Mouse (Mus musculus) liver, embryonic 16.5 days (tissue): ENCODE measurements around the gene Srsf4. TPM values are rescaled to one million over a fixed set of nuclear protein-coding genes. Genes with fewer than 3 reads are reported as not detected.
A peak's percentile ranks its signal among the peaks of the same experiment; 100 is the strongest.

Experiments used
- ATAC-seq: fragments of 200-750 bp; cut with Nextera tagmentation; 2 replicates; pipeline ENCODE4 v1.8.0; 2017; ENCODE audit warnings: low read depth, mild to moderate bottlenecking, moderate number of reproducible peaks, moderate library complexity
- H3K27ac ChIP-seq: fragments of 300-500 bp; sonication (generic); 2 replicates; pipeline ENCODE4 v1.5.1; 2014; ENCODE audit warnings: mild to moderate bottlenecking, low read length
- H3K27me3 ChIP-seq: fragments of 300-500 bp; sonication (generic); 2 replicates; pipeline ENCODE4 v1.6.1; 2014; ENCODE audit warnings: low read depth, low read length, mixed read lengths; ENCODE audit not compliant: control insufficient read depth, insufficient read depth
- H3K36me3 ChIP-seq: fragments of 300-500 bp; sonication (generic); 2 replicates; pipeline ENCODE4 v1.6.1; 2014; ENCODE audit warnings: mild to moderate bottlenecking; ENCODE audit not compliant: control insufficient read depth, insufficient read depth
- H3K4me1 ChIP-seq: fragments of 300-500 bp; sonication (generic); 2 replicates; pipeline ENCODE4 v1.6.1; 2014; ENCODE audit warnings: low read depth, low read length, mixed read lengths; ENCODE audit not compliant: control insufficient read depth
- H3K4me2 ChIP-seq: fragments of 300-500 bp; sonication (generic); 2 replicates; pipeline ENCODE4 v1.6.1; 2014; ENCODE audit warnings: low read depth, low read length, mixed read lengths
- H3K4me3 ChIP-seq: fragments of 300-500 bp; sonication (generic); 2 replicates; pipeline ENCODE4 v1.5.1; 2014; ENCODE audit warnings: low read depth, mild to moderate bottlenecking, low read length
- H3K9ac ChIP-seq: fragments of 300-500 bp; sonication (generic); 2 replicates; pipeline ENCODE4 v1.6.1; 2014; ENCODE audit warnings: low read depth, low read length
- H3K9me3 ChIP-seq: fragments of 300-500 bp; sonication (generic); replicated peaks from 2 replicates; pipeline ENCODE4 v1.6.1; 2016; ENCODE audit warnings: low read length; ENCODE audit not compliant: control insufficient read depth
- WGBS: fragments of 180-500 bp; shearing (Covaris S2); extraction: QIAGEN DNeasy Blood & Tissue Kit; methylation state at CpG from one replicate; pipeline ENCODE4 v1.1.7; 2014; ENCODE audit not compliant: insufficient replicate concordance; 5-methylcytosine and 5-hydroxymethylcytosine counted together
- polyA plus RNA-seq: library from polyadenylated mRNA; unstranded; fragments of >200 nt; fragmentation: Nextera tagmentation; extraction: Ambion mirVana; gene quantifications from 2 replicates; pipeline ENCODE4 v1.2.1, GENCODE M21; 2015

Srsf4 gene
- polyA plus RNA-seq: 51.2 and 51.9 TPM in 2 replicates

- peak within 1 kb of the TSS; percentile 100 for H3K4me3 ChIP-seq
- H3K4me1 ChIP-seq: peaks cover 31% of the 10 kb centered on the region
- under 1% methylated on average over 90 of the region's 116 CpGs for WGBS
- peak within 1 kb of the TSS; percentile 100 for H3K9ac ChIP-seq
- no peaks in the 10 kb centered on the region for H3K27me3 ChIP-seq
- H3K4me2 ChIP-seq: peak within 1 kb of the TSS; percentile 85
- ATAC-seq: peak; percentile 94
- H3K9me3 ChIP-seq: no peaks in the 10 kb centered on the region
- H3K36me3 ChIP-seq: no peaks in the 10 kb centered on the region
- peak within 1 kb of the TSS; percentile 98 for H3K27ac ChIP-seq
These were observed at the start of gene Srsf4 for GRCm38 (mm10) chr4:131873293-131874168. Srsf4 (plus strand) TSS chr4:131873617.

DNA sequence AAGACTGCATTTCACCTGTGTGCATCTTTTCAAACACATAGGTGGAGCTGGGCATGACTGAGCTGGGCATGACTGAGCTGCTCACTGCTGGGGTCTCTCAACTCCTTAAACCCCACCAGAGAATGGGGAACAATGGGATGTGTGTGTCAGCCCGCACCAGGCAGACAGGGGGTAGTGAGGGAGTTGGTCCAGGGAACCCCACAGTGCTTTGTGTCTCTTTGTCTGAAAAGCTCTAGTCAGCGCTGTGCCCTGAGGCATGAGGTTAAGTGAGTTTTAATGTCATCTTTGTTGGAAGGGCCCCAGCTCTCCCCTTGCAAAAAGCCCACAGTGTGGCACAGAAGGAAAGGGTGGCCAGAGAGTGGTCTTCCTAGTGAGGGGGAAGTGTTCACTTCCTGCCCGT, 48.5 kb upstream of the Srsf4 start:
- H3K9me3 ChIP-seq: no peaks in the 10 kb centered on the region
- ATAC-seq: no peak
- H3K27ac ChIP-seq: no peak overlapping the region
- no peak overlapping the region for H3K4me3 ChIP-seq
- no peaks in the 10 kb centered on the region for H3K27me3 ChIP-seq
- peaks cover 33% of the 10 kb centered on the region for H3K4me1 ChIP-seq
- no peaks in the 10 kb centered on the region for H3K36me3 ChIP-seq
- WGBS: 42% methylated on average over 3 of the region's 3 CpGs
- H3K4me2 ChIP-seq: no peak overlapping the region
- H3K9ac ChIP-seq: no peak overlapping the region

- WGBS: 18% methylated on average over 8 of the region's 8 CpGs
- H3K4me2 ChIP-seq: no peak overlapping the region
- H3K4me1 ChIP-seq: peaks cover 42% of the 10 kb centered on the region
- no peaks in the 10 kb centered on the region for H3K36me3 ChIP-seq
- no peaks in the 10 kb centered on the region for H3K9me3 ChIP-seq
- no peak overlapping the region for H3K27ac ChIP-seq
- H3K9ac ChIP-seq: no peak overlapping the region
- no peak overlapping the region for H3K4me3 ChIP-seq
- ATAC-seq: no peak
- H3K27me3 ChIP-seq: no peaks in the 10 kb centered on the region
These were observed 47.6 kb upstream of the Srsf4 start for GRCm38 (mm10) chr4:131825830-131826229.

DNA sequence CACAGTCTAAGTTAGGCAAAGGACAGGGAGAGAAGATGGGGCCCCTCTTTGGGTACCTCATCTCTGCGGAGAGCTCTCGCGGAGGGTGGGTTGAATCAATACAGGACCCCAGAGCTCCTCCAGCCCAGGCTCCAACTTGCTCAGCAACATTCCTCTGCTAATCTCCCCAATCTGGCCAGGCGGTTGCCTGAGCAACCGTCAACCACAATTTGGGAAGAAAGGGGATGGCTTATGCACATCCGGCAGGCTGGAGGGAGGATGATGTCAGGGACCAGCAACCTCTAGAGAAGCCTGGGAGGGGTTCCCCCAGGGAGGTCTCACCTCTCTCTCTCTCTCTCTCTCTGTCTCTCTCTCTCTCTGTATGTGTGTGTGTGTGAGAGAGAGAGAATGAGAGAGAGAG, 46.5 kb upstream of the Srsf4 start:
- Histone ChIP-seq H3K27me3 (no peaks in the 10 kb centered on the region), H3K9me3 (no peaks in the 10 kb centered on the region), H3K4me3 (no peak overlapping the region), H3K4me2 (no peak overlapping the region), H3K36me3 (no peaks in the 10 kb centered on the region), H3K9ac (no peak overlapping the region), H3K27ac (no peak overlapping the region), H3K4me1 (peaks cover 44% of the 10 kb centered on the region)
- no peak for ATAC-seq
- 22% methylated on average over 6 of the region's 6 CpGs for WGBS

GRCm38 (mm10) chr4:131829123-131829522, 44.3 kb upstream of the Srsf4 start:
- Histone ChIP-seq H3K4me3 (peak overlapping the region; percentile 9; the same call in 1 of the 2 replicates), H3K27ac (peak overlapping the region; percentile 85), H3K9ac (peak overlapping the region; percentile 26), H3K4me2 (peak overlapping the region; percentile 42), H3K4me1 (peaks cover 49% of the 10 kb centered on the region), H3K9me3 (no peaks in the 10 kb centered on the region), H3K36me3 (no peaks in the 10 kb centered on the region), H3K27me3 (no peaks in the 10 kb centered on the region)
- ATAC-seq: peak; percentile 91
- 25% methylated on average over 8 of the region's 8 CpGs for WGBS

DNA sequence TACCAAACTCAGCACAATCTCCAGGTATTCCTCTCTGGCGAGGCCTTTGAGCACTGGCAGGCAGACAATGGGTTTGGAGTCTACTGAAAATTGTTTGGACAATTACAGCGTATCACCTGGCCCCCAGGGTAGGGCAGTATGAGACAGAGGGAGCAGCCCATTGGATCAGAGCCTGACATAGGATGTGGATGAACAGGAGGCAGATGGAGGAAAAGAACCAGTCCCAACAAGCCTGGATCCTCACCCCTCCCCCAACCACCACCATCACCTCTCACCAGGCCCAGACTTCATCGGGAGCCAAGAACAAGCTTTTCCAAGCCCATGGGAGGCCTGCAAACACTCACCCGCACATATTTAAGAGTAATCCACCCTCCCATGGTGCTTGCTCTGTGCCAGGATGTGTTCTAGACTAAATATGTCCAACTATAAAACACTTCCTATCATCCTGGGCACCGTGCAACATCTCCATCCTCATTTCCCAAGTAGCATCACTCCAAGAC, 41.8 kb upstream of the Srsf4 start:
- no peak for ATAC-seq

GRCm38 (mm10) chr4:131832759-131833407, 40.5 kb upstream of the Srsf4 start:
- no peak overlapping the region for H3K4me3 ChIP-seq
- no peaks in the 10 kb centered on the region for H3K36me3 ChIP-seq
- 0 out of 2 replicates have a peak overlapping the region, but pooled peaks have one; percentile 10 for H3K4me2 ChIP-seq
- H3K27ac ChIP-seq: peak overlapping the region; percentile 42; the same call in 1 of the 2 replicates
- 28% methylated on average over 3 of the region's 3 CpGs for whole genome bisulfite sequencing
- H3K9ac ChIP-seq: no peak overlapping the region; the same call in 1 of the 2 replicates
- peaks cover 67% of the 10 kb centered on the region for H3K4me1 ChIP-seq
- no peaks in the 10 kb centered on the region for H3K9me3 ChIP-seq
- H3K27me3 ChIP-seq: peaks cover 35% of the 10 kb centered on the region
- peak; percentile 27; the same call in 1 of the 2 replicates for ATAC-seq

More for the DNA sequence above, 41.8 kb upstream of the Srsf4 start:
- Histone ChIP-seq H3K9ac (no peak overlapping the region), H3K27ac (no peak overlapping the region), H3K4me2 (no peak overlapping the region), H3K4me3 (no peak overlapping the region), H3K4me1 (peaks cover 56% of the 10 kb centered on the region), H3K9me3 (no peaks in the 10 kb centered on the region), H3K36me3 (no peaks in the 10 kb centered on the region), H3K27me3 (peaks cover 22% of the 10 kb centered on the region)
- WGBS: 66% methylated on average over 5 of the region's 5 CpGs

DNA sequence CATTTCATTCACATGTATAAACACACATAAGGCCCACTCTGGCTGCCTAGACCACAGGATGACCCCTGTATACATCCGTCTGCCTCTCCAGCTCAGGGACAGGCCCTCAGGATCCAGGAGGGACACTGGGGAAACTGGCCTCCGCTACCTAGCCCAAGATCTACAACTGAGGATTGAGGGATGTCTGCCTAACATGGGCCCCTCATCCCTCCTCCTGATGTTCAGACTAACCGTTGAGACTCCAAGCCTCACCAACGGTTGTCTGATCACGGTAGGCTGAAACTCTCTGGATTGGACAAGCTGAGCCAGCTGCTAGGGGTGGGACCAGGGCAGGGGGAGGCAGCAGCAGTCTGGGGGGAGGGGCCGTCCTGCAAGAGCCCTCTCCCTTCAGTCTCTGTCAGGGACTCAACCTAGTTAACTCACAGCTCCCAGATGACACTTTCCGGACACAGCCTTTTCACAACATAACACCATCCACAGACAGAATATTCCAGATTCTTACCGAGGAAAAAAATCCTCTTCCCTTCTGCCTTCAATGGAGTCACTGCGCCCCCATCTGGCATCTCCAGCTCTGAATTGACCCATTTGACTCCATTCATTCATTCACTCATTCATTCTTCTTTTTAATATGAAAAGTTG, 39.3 kb upstream of the Srsf4 start:
- peak overlapping the region; percentile 41; the same call in 1 of the 2 replicates for H3K27ac ChIP-seq
- no peak for ATAC-seq
- 24% methylated on average over 9 of the region's 9 CpGs for WGBS
- no peak overlapping the region for H3K4me2 ChIP-seq
- no peaks in the 10 kb centered on the region for H3K36me3 ChIP-seq
- no peak overlapping the region for H3K9ac ChIP-seq
- H3K4me1 ChIP-seq: peaks cover 60% of the 10 kb centered on the region
- H3K27me3 ChIP-seq: peaks cover 47% of the 10 kb centered on the region
- H3K9me3 ChIP-seq: no peaks in the 10 kb centered on the region
- H3K4me3 ChIP-seq: no peak overlapping the region
